Mouse (Mus musculus): ENCODE results near the gene Hivep2.

The Hivep2 gene

DNA sequence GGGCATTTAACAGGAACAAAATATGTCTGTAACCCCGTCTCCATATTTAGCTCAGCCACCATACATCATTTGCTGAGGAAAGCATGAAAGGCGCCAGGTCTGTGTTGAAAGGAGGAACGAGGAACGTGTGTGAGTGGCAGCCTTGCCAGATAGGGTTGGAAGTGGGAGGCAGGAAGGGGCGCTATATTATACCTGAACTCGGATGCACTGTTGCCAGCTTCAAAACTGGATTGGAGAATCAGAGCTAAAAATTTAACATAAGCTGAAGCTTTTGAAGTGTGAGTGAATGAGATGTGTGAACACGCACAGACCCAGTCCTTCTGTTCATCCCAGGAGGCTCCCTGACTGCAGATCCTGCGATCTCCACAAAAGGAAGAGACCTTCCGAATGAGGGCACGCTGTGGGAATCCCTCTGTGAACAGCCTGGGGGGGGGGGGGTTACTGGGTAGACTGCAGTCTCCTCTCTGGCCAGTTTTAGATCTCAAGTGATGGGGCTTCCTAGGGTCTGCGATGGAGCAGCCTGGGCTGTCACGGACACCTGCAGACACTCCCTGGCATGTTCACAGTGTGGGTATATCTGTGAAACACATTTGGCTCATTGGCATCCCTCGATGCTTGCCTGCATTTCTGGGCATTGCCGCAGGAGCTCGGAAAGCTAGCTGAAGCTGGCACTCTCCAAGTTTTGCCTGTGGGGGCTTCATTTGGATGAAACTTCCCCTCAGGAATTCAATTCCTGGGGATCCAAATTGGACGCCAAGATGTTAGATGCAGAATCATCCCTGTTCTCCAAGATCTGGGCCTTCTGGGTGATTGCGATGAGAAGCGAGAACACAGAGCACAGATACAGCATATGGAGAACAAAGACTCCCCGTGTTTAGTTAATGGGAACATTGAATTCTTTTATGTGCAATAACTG lies 213.8 kb downstream of the Hivep2 start:
- DNase-seq, result no peak

DNA sequence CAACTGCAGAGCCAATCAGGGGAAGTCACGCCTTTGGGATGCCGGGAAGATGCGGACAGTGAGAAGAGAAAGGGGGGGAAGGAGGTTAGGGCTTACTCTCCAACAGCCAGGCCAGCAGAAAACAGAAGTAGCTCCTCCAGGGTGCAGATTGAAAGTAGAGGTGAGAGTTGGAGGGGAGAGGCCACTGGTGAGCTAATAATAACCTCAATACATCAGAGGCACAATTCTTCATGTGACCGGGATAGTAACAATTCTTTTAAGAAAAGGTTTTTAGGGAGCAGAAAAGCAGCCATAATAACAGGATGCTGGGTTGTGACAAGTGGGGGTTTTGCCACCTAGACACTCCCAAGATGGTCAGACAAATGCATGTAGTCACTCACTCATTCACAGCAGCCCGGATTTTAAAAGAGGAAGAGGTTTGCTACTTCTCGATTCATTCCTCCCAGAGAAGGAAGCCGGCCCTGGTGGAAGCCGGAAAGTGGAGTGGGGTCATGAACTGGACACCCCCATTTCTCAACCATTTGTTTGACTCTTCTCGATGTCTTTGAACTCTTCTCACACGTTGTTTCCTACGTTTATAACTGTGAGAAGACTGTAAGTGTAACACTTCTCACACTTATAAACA lies 220.6 kb downstream of the Hivep2 start:
- peak; percentile 46 to 52 for DNase-seq

DNA sequence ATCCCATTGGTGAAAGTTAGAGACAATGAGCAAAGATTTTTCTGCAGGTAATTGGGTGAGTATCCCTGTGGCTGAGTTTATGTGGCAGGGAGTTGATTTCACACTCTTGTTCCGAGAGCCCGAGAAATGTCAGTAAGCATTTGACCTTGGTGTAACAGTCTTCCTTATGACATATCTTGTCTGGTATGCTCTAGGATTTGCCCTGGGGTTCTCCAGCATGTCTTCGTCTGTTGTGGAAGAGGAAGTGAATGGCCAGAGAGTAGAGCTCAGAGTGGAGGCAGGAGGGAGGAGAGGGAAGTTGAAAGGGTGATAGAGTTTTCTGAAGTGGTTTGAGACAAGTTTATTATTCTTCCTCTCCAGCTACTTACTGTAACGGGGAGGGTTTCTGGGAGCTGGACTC lies 223.2 kb downstream of the Hivep2 start:
- no peak for DNase-seq

DNA sequence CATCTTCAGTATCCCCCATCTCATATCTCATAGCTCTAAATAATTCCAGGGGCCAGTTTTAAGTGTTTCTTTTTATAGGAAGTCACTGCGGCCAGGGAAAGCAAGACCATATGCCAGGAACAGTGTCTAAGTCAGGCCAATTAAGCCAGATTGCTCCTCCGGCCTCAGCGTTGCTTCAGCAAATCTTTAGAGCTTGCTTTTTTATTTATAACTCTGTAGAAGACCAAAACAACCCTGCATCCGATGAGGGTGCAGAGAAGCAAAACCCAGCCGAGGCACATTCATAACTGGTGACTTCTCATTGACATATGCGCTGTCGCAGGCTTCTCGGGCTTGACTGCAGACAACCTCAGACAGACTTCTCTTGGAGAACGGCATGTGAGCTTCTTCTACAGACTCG lies 225.3 kb downstream of the Hivep2 start:
- no peak for DNase-seq

DNA sequence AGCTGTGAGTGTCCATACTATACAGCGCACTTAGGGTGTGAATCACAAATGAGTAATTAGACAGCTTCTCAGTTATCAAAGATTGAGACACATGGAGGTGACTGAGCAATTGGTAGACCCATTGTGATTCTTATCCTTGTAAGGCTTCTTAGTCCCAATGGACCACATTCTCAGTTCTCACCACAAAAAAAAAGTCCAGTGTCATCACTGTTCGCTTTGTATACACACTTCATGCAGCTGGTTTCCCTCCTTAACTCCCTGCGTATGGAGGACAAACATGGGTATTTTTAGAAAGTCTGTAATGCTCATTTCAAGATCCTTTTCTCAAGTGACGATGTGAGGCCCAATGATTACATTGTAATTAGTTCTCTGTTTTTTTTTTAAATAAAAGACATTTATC lies 226.3 kb downstream of the Hivep2 start:
- no peak for DNase-seq

DNA sequence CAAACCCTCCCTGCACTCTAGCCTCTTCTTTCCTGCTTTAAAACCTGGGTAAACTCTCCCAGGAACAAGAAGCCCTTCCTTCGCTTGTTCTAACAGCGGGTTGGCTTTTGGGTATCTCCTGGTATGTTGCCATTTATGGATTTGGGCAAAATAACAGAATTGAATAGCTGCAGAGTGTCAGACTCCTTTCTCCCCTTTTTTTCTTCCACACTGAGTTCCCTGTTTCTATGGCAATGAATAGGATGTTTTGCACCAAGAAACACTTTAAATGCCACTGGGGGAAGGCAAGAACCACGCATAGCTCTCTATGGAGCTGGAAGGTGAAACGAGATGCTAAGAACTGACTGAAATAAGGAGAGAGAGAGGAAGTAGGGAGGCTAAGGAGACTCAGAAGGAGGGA lies 227.8 kb downstream of the Hivep2 start:
- DNase-seq, result no peak

DNA sequence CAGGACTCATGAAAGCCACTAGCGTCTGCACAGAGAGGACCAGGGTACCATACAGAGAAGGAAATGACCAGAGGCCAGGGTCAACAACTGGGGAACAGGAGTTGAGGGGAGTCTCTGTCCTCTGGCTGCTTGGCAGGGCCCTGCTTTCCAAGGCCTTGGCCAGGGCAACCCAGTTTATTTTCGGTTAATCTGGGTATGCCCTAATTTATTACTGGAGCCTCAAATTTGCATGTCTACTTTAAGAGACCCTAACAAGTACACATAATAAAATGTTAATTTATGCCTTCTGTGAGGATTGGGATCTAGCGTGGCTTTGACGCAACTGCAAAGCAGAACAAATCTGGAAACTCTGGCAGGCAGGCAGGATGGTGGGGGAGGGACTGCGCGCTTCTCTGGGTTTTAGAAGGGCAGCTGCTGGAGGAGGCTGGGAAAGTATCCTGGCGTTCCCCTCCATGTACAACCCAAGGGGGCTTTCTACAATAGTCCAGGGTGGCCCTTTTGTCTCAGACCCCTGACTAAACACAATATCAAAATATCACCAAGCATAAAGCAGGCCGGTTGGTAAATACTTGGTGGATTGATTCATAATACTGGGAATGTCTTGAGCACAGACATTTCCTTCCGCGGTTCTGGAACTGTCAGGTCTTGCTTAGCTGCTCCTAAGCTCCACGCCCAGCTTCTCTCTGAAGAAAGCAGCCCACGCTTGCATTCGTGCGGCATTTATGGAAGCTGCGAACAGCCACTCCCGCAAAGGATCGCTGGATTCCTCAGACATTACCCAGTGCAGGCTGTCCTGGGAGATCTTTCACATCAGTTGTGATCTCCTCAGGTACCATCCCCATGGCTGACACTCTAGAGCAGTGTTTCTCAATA lies 230.1 kb downstream of the Hivep2 start:
- no peak for DNase-seq

DNA sequence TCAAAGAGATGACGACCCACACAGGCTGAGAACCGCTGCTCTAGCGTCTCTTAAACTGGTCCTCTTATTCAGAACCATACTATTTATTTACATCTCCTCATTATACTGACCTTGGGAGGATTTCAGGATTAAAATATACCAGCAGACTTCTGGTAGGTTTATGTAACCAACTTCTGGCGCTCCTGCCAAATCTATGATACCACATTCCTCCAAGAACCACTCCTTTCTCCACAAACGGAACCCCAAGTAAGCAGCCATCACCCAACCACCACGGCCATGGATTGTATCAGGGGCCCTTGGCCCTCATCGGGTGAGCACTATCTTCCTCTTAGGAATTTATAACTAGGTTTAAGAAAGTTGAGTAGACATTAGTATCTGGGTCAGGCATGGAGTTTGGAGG lies 230.9 kb downstream of the Hivep2 start:
- no peak for DNase-seq

DNA sequence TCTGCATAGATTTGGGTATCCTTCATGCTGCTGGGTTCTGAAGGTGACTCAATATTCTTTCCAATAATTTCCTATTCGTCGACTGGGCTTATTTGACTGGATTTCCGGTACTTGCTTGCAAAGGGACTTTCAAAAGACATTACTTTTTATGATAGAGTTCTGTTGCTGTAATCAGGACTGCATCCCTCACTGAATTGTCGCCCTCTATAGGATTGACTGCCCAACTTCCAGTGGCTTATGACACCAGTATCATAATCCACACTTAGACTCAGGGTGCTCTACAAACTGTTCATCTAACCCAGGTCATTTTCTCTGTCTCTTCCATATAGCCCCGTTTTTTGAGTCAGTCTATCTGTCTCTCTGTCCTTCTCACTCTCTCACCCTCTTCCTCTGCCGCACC lies 231.4 kb downstream of the Hivep2 start:
- DNase-seq, result no peak

DNA sequence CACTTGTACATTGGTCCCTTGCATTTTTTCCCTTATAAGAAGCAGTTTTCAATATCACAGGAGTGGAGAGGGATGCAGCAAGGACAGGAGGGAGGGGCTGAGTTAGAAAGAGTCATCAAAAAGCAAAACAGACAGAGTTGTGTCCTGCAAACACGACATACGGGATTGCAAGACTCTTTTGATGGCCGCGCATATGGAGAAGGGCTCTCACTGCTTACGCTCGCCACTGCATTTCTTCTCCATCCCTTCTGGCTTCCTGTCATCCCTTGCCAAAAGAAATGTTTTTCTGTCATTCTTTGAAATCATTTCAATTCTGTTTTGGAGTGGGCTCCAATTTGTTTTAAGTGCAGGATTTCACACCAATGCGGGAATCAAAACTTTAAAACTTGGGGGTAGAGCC lies 233.5 kb downstream of the Hivep2 start:
- no peak for DNase-seq

DNA sequence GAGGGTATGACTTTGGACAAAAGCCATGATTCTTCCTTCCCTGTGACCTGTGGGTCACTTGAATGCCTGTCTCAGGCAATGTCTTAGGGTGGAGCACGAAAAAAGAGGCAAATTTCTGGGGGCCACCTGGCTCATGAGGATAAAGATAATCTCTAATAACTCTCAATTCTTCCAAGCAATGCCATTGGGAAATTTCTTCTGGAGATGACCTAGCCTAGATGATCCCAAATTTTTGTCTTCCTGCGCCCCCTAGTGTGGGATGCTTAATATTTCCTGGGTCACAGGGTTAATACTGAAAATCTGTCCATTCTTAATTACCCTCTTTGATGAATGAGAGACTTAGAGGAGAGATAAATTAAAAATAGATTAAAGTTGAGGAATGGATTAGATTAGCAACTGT lies 234.4 kb downstream of the Hivep2 start:
- peak; percentile 43 to 47 for DNase-seq

All from B cell, adult 2 months (primary cell).